Mouse (Mus musculus) large intestine, adult 2 months (tissue): ENCODE results near the gene D930048N14Rik. TPM values are rescaled to one million over a fixed set of nuclear protein-coding genes. Genes with fewer than 3 reads are reported as not detected.
A peak's percentile ranks its signal among the peaks of the same experiment; 100 is the strongest.
"Not testable (repeated sequence)": the region's sequence is repeated elsewhere in the genome, so short reads cannot be mapped to it uniquely, and the experiment has no call there.

Experiments
- DNase-seq: peaks from one replicate; pipeline ENCODE4 v3.0.0-alpha.2; 2012; ENCODE audit warnings: low read depth, low spot score
- WGBS: fragments of 180-500 bp; shearing (Covaris S2); methylation state at CpG from one replicate; pipeline ENCODE4 v1.1.7; 2018; 5-methylcytosine and 5-hydroxymethylcytosine counted together
- polyA plus RNA-seq: library from polyadenylated mRNA; depleted of rRNA; stranded (reverse); fragments of >200 nt; gene quantifications from 2 replicates; pipeline ENCODE4 v1.2.3, GENCODE M21; 2012; rRNA removed

D930048N14Rik gene
- polyA plus RNA-seq, 1 experiment: 2.9 TPM

DNA sequence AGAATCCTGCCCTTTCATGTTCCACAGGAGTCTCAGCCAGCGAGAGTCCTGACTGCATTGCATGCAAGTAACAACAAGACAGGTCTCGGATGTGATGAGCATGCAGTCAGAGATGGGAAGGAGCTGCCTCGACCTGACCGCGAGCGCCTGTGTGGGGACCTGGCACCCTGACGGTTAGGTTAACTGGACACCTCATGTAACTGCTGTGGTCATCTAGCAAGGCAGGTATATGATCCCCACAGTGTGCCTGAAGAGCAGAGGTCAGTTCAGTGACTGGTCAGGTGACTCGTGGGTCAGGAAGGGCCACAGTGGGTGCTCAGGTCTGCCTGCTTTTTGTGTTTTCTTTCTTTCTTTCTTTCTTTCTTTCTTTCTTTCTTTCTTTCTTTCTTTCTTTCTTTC, 31.2 kb downstream of the D930048N14Rik start:
- no peak for DNase-seq
- WGBS: 42% methylated on average over 8 of the region's 8 CpGs

DNA sequence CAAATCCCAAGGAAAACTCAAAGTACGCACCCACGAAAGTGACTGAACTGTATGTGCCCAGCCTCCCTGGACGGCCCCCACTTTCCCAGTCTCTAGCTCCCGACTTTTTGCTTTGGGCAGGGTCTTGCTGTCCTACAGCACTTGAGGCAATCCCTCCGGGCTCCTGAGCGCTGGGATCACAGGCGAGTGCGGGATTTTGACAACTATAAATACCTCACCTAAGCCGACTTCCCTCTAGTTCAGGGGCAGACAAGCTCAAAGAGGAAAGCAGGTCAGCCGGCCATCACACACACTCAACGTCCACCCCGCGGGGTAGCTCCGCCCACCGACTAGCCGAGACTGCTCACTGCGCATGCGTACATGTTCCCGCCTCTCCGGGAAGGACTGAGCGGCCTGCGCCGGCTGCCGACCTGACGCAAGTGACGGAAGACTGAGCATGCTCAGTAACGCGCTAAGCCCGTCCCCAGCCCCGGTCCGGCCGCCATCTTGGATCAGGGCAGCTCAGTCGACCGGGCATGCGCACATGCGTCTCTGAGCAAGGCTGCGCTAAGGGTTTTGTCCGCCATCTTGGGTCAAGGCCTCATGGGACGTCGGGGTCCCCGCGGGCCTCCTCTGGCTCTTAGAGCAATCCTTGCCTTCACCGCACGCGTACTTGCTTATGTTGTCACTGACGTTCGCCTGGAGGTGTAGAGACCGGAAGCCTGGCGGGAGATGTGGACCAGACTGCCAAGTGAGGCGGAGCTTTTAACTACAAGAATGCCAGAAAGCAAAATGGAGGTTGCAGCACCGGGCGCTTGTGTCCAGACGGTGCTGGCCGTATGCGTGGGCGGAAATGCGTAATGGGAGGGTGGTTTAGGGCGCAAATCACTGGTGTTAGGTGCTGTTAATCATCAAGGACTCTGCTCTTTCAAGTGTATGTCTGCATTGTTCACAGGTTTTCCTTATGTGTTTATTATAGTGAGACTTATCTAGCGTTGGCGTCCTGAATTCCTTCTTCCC, 37.9 kb downstream of the D930048N14Rik start, which contains the start of gene 0610009B22Rik:
Gene 0610009B22Rik (minus strand): TSS at position 545 of the 999 bp plus-strand sequence.
- DNase-seq: peak; percentile 98
- WGBS: under 1% methylated on average over 60 of the region's 60 CpGs

DNA sequence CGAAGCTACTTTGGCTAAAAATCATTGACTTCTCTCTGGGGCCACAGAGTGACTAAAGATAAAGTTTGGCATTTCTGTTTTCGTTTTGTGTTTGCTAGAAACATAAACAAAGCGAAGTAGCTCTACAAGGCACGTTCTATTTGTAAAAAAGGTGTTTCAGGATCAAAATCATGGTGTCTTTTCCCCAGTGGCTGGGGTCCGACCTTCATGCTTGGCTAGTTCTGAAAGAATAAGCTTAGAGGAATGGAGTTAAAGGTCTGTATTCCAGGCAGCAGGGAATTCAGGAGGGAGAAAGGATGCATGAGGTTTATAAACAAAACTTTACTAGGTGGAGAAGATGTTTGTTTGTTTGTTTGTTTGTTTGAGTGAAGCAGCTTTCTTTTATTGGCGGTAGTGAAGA, 38.6 kb downstream of the D930048N14Rik start:
- DNase-seq: no peak
- WGBS: 15% methylated on average over 6 of the region's 6 CpGs

DNA sequence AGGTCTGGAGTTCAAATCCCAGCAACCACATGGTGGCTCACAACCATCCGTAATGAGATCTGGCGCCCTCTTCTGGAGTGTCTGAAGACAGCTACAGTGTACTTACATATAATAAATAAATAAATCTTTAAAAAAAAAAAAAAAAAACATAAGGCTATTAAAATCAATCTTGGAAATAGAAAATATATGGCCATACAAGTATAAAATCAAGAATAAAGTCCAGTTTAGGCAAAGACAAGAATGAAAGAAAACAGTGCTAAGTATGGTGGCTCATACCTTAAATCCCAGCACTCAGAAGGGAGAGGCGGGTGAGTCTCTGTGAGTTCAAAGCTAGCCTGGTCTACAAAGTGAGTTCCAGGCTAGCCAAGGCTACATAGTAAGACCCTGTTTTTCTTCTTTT, 39.8 kb downstream of the D930048N14Rik start:
- not testable (repeated sequence) for DNase-seq
- 76% methylated on average over 3 of the region's 3 CpGs for WGBS

DNA sequence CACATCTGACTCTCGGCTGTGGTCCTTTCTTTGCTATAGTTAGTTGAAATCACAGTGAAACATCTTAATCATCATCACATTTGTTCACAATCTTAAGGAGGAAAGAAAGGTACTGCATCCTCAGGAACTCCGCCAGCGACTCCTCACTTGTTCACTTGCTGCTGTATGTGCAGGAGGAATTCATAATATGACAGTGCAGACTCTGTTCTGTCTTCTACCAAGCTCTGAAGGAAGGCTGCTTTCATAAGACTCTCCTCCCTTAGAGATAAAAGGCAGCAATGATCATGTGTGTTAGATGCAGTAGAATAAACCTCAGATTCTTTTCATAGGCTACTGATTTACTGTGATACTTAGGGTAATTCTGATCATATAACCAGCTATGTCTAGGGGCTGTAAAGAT, 44.2 kb downstream of the D930048N14Rik start:
- no peak for DNase-seq
- WGBS: 96% methylated on average over 3 of the region's 3 CpGs

DNA sequence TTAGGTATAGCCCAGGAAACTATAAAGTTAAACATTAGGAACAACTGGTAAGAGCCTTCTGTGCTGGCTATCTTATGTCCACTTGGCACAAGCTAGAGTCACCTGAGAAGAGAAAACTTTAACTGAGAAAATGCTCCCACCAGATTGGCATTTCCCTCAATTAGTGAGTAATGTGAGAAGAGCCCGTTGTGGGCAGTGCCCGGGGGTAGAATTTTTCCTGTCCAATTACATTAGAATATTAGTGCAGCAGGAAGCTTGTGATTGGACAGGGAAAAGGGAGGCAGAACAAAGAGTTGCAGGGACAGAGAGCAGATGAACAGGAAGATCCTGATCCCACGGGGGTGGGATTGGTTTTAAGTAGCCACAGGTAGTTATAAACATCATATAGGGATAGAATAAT, 52.1 kb downstream of the D930048N14Rik start:
- no peak for DNase-seq

DNA sequence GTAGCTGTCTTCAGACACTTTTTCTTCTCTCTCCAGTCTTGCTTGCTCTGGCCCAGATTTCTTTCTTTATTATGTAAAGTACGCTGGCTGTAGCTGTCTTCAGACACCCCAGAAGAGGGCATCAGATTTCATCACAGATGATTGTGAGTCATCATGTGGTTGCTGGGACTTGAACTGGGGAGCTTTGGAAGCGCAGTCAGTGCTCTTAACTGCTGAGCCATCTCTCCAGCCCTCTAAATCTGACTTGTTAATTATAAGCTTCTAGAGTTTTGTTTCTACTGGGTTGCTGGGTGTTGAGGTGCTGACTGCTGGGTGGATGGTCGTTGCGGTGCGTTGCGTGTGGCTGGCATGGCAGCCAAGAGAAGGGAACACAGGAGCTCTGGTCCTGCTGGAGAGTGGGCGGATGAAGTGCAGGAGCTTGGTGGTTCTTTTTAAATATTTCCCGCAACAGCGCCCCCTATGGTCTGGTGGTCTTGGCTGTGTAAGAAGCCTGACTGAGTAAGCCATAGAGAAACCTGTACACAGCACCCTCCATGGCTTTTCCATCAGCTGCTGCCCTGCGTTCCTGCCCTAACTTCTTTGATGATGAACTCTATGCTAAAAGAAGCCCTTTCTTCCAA, 52.7 kb downstream of the D930048N14Rik start:
- no peak for DNase-seq

More for the DNA sequence above, 52.1 kb downstream of the D930048N14Rik start:
- 85% methylated on average over 3 of the region's 3 CpGs for WGBS

DNA sequence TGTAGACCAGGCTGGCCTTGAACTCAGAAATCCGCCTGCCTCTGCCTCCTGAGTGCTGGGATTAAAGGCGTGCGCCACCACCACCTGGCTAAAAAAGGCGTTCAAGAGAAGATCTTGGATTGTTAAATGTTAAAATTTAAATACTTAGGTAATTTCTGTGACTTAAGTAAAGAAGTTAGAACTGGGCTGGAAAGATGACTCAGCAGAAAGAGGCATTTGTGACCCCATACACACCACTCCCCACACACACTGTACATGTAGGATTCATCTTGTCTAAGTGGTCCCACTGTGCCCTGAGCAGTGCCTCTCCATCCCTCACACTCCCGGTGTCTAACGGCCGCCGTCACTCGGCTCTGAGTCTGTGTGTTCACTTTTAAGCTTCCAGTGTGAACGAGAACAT, 55.7 kb downstream of the D930048N14Rik start:
- WGBS: 96% methylated on average over 10 of the region's 10 CpGs
- DNase-seq: no peak

More for the DNA sequence above, 52.7 kb downstream of the D930048N14Rik start:
- 74% methylated on average over 10 of the region's 10 CpGs for WGBS

DNA sequence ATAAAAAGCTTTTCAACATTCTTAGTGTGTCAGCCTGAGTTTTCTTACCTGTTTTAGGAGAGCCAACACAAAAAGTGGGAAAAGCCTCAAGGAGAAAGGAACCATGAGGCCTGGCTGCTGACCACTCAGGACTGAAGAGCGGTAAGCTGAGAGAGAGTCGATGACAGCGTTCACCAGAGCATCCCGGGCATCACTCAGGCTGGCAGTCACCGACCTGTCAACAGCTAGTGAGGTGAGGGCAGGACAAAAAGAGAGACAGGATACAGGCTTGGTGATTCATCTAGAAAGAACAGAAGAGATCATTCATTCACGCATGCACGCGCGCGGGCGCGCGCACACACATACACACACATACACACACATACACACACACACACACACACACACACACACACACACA, 56.3 kb downstream of the D930048N14Rik start:
- no peak for DNase-seq
- 91% methylated on average over 13 of the region's 13 CpGs for WGBS

Other genes with a start within 250 kb of the D930048N14Rik start
- 14.2 and 24.8 TPM in 2 replicates for gene Phykpl, start 66.2 kb upstream of the D930048N14Rik start, polyA plus RNA-seq
- 144 and 192 TPM in 2 replicates for gene Hnrnpab, start 44.1 kb upstream of the D930048N14Rik start, polyA plus RNA-seq
- 69.0 and 81.4 TPM in 2 replicates for gene Nhp2, start 31.2 kb upstream of the D930048N14Rik start, polyA plus RNA-seq
- 36.0 and 41.4 TPM in 2 replicates for gene Rmnd5b, start 15.1 kb upstream of the D930048N14Rik start, polyA plus RNA-seq
- gene N4bp3, start 112 bp upstream of the D930048N14Rik start, polyA plus RNA-seq: 4.0 and 5.2 TPM in 2 replicates
- gene 0610009B22Rik, start 37.9 kb downstream of the D930048N14Rik start, polyA plus RNA-seq: 15.4 and 16.7 TPM in 2 replicates
- 13.2 and 43.8 TPM in 2 replicates for gene Sec24a, start 112.7 kb downstream of the D930048N14Rik start, polyA plus RNA-seq
- gene Sar1b, start 112.7 kb downstream of the D930048N14Rik start, polyA plus RNA-seq: 40.5 and 63.0 TPM in 2 replicates
- gene Jade2, start 206.7 kb downstream of the D930048N14Rik start, polyA plus RNA-seq: 7.5 and 8.5 TPM in 2 replicates